Mouse (Mus musculus) embryo, embryonic 10.5 days (tissue): ENCODE results near the gene Rab10.

Source experiments
- DNase-seq: peaks from one replicate; pipeline ENCODE4 v3.0.0-alpha.2; 2015; ENCODE audit warnings: low spot score

Rab10 gene

DNA sequence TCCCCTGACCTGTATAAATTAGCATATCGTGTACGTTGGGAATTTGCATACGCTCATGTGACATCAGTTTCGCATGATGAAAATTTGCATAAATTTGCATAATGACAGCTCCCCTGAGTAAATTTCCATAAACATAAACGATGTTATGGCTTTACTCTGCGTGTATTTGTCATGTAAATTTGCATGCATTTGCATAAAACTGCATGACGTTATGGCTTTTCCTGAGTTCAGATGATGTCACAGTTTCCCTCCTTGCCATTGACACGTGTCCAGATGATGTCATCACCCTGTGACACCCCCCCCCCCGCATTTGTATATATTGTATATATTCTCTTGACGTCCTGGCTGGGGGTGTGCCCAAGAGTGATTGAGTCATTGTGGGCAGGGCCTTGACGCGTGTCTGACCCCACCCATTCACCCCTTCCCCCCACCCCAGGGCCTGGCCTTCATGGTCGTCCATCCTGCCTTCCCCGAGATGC is 73.6 kb downstream of the Rab10 start:
- DNase-seq: no peak

DNA sequence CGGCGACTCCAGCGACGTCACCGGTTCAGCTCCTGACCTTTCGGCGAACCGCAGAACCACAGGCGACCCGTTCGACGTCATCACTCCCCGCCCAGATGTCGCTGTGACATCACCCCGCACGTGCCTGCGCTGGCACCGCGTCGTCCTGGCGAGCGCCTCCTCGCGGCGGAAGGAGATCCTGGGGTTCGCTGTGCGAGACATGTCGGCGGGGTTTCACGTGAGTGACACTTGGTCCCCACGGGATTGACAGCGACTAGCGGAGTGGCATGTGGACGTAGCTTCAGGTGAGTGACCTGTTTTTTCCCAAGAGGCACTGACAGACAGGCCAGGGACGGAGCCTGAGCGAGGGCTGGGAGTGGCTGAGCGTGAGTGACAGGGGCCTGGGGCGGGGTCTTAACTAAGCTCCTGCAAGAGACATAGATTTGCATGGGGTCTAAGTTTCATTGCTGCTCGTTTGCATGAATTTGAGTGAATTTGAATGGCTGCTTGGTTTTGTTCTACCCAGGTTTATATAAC is 74.1 kb downstream of the Rab10 start:
- peak; percentile 89 for DNase-seq

DNA sequence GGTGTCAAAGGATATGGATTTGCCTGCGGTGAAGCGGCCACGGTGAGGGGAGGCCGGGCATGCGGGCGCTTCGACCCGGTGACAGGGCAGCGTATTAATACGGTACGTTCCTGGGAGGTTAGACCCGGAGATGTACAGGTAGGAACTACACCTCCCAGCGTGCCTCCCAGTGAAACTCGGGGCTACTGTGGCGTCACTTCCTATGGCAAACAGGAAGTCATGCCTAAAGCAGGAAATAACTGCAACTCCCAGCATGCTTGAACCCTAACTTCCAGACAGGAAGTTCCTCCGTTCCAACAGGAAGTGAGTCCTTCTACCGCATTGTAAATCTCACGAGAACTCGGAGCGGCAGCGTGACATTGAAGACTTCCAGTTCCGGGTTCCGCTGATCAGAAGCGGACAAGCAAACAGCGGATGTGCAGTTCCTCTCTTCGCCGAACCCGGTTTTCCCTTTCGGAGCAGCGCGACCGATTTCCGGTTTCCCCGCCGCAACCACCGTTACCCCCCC is 74.6 kb downstream of the Rab10 start:
- DNase-seq: peak; percentile 96

DNA sequence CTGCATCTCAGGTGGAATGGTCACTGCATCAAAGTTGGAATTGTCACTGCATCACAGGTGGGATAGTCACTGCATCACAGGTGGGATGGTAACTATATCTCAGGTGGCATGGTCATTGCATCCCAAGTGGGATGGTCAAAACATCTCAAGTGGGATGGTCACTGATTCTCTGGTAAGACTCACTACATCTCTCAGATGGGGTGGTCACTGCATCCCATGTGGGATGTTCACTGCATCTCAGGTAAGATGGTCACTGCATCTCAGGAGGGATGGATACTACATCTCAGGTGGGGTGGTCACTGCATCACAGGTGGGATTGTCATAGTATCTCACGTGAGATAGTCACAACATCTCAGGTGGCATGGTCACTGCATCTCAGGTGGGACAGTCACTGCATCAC is 75.7 kb downstream of the Rab10 start:
- no peak for DNase-seq

DNA sequence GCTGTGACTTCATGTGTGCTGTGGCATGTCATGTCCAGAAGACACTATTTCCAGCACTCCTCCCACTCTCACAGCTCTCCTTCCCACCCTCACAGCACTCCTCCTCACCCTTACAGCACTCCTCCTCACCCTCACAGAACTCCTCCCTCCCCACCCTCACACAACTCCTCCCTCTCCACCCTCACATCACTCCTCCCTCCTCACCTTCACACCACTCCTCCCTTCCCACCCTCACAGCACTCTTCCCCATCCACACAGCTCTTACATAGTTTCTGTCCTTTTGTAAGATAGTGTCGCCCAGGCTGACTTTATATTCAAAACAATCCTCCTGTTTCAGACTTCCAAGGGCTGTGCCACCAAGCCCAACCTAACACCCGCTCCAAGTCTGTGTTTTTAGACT is 86.4 kb downstream of the Rab10 start:
- no peak for DNase-seq

DNA sequence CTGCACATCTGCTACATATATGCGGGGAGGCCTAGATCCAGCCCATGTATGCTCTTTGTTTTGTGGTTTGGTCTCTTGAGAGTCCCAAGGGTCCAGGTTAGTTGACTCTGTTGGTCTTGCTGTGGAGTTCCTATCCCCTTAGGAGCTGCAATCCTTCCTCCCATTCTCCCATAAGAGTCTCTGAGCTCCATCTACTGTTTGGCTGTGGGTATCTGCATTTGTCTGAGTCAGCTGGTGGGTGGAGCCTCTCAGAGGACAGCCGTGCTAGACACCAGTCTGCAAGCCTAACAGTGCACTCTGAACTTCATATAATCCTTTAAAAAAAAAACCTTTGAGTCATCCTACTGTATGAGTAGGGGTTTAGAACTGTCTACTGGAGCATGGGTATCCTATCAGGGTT is 99.6 kb downstream of the Rab10 start:
- DNase-seq: no peak

DNA sequence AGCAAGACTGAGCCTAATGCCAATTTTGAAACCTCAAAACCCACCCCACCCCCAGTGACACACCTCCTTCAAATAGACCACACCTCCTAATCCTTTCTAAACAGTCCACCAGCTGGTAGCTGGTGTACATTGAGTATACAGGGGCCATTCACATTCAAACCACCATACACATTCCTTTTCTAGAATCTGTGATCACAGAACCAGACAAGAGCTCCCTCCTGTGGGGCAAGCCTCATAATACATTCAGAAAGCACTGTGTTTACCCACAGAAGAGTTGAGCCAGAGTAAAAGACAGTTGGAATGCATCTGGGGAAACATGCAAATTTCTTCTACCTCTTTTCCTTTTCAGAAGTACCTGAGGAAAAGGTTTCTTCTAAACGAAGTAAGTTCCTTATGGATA is 100.6 kb downstream of the Rab10 start:
- DNase-seq: peak; percentile 3
